Mouse (Mus musculus) stomach, postnatal 0 days (tissue): ENCODE measurements at regions not wholly inside any gene's neighbourhood (a gene's known extent, or its start where the extent isn't known, plus 50 kb on each side); places are given as distances from the start of the nearest gene placed in this dataset.
A peak's percentile ranks its signal among the peaks of the same experiment; 100 is the strongest.

ENCODE experiments used
- ATAC-seq: fragments of 200-750 bp; cut with Nextera tagmentation; 2 replicates; pipeline ENCODE4 v1.8.0; 2017; ENCODE audit not compliant: low FRiP score, low TSS enrichment
- DNase-seq: peaks from one replicate; pipeline ENCODE4 v3.0.0-alpha.2; 2016; ENCODE audit warnings: low spot score
- H3K27ac ChIP-seq: fragments of 300-500 bp; sonication (generic); replicated peaks from 2 replicates; pipeline ENCODE4 v1.5.1; 2014; ENCODE audit warnings: mild to moderate bottlenecking, control low read depth
- H3K27me3 ChIP-seq: fragments of 300-500 bp; sonication (generic); 2 replicates; pipeline ENCODE4 v1.6.1; 2014; ENCODE audit warnings: low read length; ENCODE audit not compliant: control insufficient read depth, insufficient read depth
- H3K36me3 ChIP-seq: fragments of 300-500 bp; sonication (generic); 2 replicates; pipeline ENCODE4 v1.6.1; 2014; ENCODE audit warnings: low read length, mixed read lengths; ENCODE audit not compliant: control insufficient read depth, insufficient read depth
- H3K4me1 ChIP-seq: fragments of 300-500 bp; sonication (generic); replicated peaks from 2 replicates; pipeline ENCODE4 v1.6.1; 2014; ENCODE audit warnings: antibody characterized with exemption; ENCODE audit not compliant: control insufficient read depth, insufficient read depth
- H3K4me2 ChIP-seq: fragments of 300-500 bp; sonication (generic); replicated peaks from 2 replicates; pipeline ENCODE4 v1.6.1; 2014; ENCODE audit warnings: low read depth, mild to moderate bottlenecking, control low read depth, moderate library complexity
- H3K4me3 ChIP-seq: fragments of 300-500 bp; sonication (generic); 2 replicates; pipeline ENCODE4 v1.5.1; 2014; ENCODE audit warnings: low read depth, low read length, control low read depth
- H3K9ac ChIP-seq: fragments of 300-500 bp; sonication (generic); 2 replicates; pipeline ENCODE4 v1.6.1; 2014; ENCODE audit warnings: mild to moderate bottlenecking, low read length, control low read depth, mixed read lengths
- H3K9me3 ChIP-seq: fragments of 300-500 bp; sonication (generic); 2 replicates; pipeline ENCODE4 v1.6.1; 2016; ENCODE audit warnings: low read length; ENCODE audit not compliant: control insufficient read depth
- CTCF ChIP-seq: IDR thresholded peaks from 2 replicates; pipeline ENCODE4 v1.5.1; 2016; ENCODE audit warnings: antibody characterized with exemption, low read depth, mild to moderate bottlenecking, moderate library complexity
- EP300 ChIP-seq: optimal IDR thresholded peaks from 2 replicates; pipeline ENCODE3; 2016; ENCODE audit warnings: antibody characterized with exemption
- WGBS: fragments of 180-500 bp; shearing (Covaris S2); extraction: QIAGEN DNeasy Blood & Tissue Kit; methylation state at CpG from one replicate; pipeline ENCODE4 v1.1.7; 2014; 5-methylcytosine and 5-hydroxymethylcytosine counted together

GRCm38 (mm10) chr6:52105031-52105593 is 53.0 kb downstream of the Hoxa1 start:
- Histone ChIP-seq H3K4me2 (no peak overlapping the region), H3K27me3 (no peaks in the 10 kb centered on the region), H3K4me3 (no peak overlapping the region), H3K9me3 (no peaks in the 10 kb centered on the region), H3K4me1 (no peaks in the 10 kb centered on the region), H3K36me3 (no peaks in the 10 kb centered on the region), H3K27ac (no peak overlapping the region), H3K9ac (no peak overlapping the region)
- TF ChIP-seq CTCF (no peak), EP300 (no peak)
- DNase-seq: no peak
- 48% methylated on average over 13 of the region's 13 CpGs for WGBS
- no peak for ATAC-seq

- DNase-seq: no peak
- no peak overlapping the region for H3K4me2 ChIP-seq
- no peaks in the 10 kb centered on the region for H3K4me1 ChIP-seq
- 94% methylated on average over 11 of the region's 11 CpGs for WGBS
- H3K27ac ChIP-seq: no peak overlapping the region
- H3K9ac ChIP-seq: no peak overlapping the region
- H3K27me3 ChIP-seq: no peaks in the 10 kb centered on the region
- H3K36me3 ChIP-seq: no peaks in the 10 kb centered on the region
- no peak for TF ChIP-seq EP300
- no peak for TF ChIP-seq CTCF
- no peaks in the 10 kb centered on the region for H3K9me3 ChIP-seq
- no peak for ATAC-seq
- no peak overlapping the region for H3K4me3 ChIP-seq
Observed at GRCm38 (mm10) chr6:52104141-52104540, 54.0 kb downstream of the Hoxa1 start.

GRCm38 (mm10) chr6:52103661-52104060 is 54.5 kb downstream of the Hoxa1 start:
- Histone ChIP-seq H3K4me1 (no peaks in the 10 kb centered on the region), H3K27ac (no peak overlapping the region), H3K36me3 (no peaks in the 10 kb centered on the region), H3K27me3 (no peaks in the 10 kb centered on the region), H3K4me2 (no peak overlapping the region), H3K9me3 (no peaks in the 10 kb centered on the region), H3K4me3 (no peak overlapping the region), H3K9ac (no peak overlapping the region)
- TF ChIP-seq CTCF: no peak
- no peak for TF ChIP-seq EP300
- ATAC-seq: no peak
- 83% methylated on average over 7 of the region's 7 CpGs for WGBS
- DNase-seq: no peak

- Histone ChIP-seq H3K4me1 (no peaks in the 10 kb centered on the region), H3K4me3 (no peak overlapping the region), H3K4me2 (no peak overlapping the region), H3K27ac (no peak overlapping the region), H3K36me3 (no peaks in the 10 kb centered on the region), H3K9me3 (no peaks in the 10 kb centered on the region), H3K27me3 (no peaks in the 10 kb centered on the region), H3K9ac (no peak overlapping the region)
- 30% methylated on average over 8 of the region's 8 CpGs for WGBS
- TF ChIP-seq CTCF (0 out of 2 replicates have a peak, but pooled peaks have one; percentile 9), EP300 (no peak)
- ATAC-seq (no peak), DNase-seq (no peak)
Observed at GRCm38 (mm10) chr6:52102699-52103098, 55.4 kb downstream of the Hoxa1 start.

GRCm38 (mm10) chr6:52102179-52102578 is 55.9 kb downstream of the Hoxa1 start:
- DNase-seq: no peak
- WGBS: 36% methylated on average over 8 of the region's 8 CpGs
- no peak for ATAC-seq

GRCm38 (mm10) chr6:52101209-52101608 is 56.9 kb downstream of the Hoxa1 start:
- H3K27ac ChIP-seq: no peak overlapping the region
- DNase-seq: no peak
- no peaks in the 10 kb centered on the region for H3K9me3 ChIP-seq
- WGBS: 52% methylated on average over 6 of the region's 6 CpGs
- no peak for TF ChIP-seq CTCF
- no peak for TF ChIP-seq EP300
- no peak overlapping the region for H3K4me3 ChIP-seq
- H3K36me3 ChIP-seq: no peaks in the 10 kb centered on the region
- H3K4me2 ChIP-seq: no peak overlapping the region
- no peak overlapping the region for H3K9ac ChIP-seq
- ATAC-seq: no peak
- no peaks in the 10 kb centered on the region for H3K4me1 ChIP-seq
- H3K27me3 ChIP-seq: no peaks in the 10 kb centered on the region

More at GRCm38 (mm10) chr6:52102179-52102578, 55.9 kb downstream of the Hoxa1 start:
- Histone ChIP-seq H3K36me3 (no peaks in the 10 kb centered on the region), H3K4me2 (no peak overlapping the region), H3K9ac (no peak overlapping the region), H3K4me3 (no peak overlapping the region), H3K4me1 (no peaks in the 10 kb centered on the region), H3K27me3 (no peaks in the 10 kb centered on the region), H3K9me3 (no peaks in the 10 kb centered on the region), H3K27ac (no peak overlapping the region)
- no peak for TF ChIP-seq EP300
- no peak for TF ChIP-seq CTCF
